Mouse (Mus musculus): ENCODE measurements around the gene Nprl3. TPM values are rescaled to one million over a fixed set of nuclear protein-coding genes. Genes with fewer than 3 reads are reported as not detected.

Gene Nprl3
- total RNA-seq, 2 experiments from 2014 or later, result 49.1 to 67.0 TPM

GRCm38 (mm10) chr11:32228292-32228845 lies 39.1 kb downstream of the Nprl3 start:
- DNase-seq (ENCODE audit: extremely low spot score in 1 of 2, low spot score in 1 of 2), result no peak

- DNase-seq (ENCODE audit: extremely low spot score in 1 of 2, low spot score in 1 of 2), result no peak
These were observed 40.0 kb downstream of the Nprl3 start for GRCm38 (mm10) chr11:32227555-32227954.

GRCm38 (mm10) chr11:32227041-32227440 lies 40.5 kb downstream of the Nprl3 start:
- no peak for DNase-seq (ENCODE audit: extremely low spot score in 1 of 2, low spot score in 1 of 2)

- peak; percentile 77 to 81 for DNase-seq (ENCODE audit: extremely low spot score in 1 of 2, low spot score in 1 of 2)
These were observed 41.2 kb downstream of the Nprl3 start, which contains the start of gene Mpg for GRCm38 (mm10) chr11:32226124-32226871. Mpg (plus strand) TSS chr11:32226505.

GRCm38 (mm10) chr11:32225222-32226104 lies 42.0 kb downstream of the Nprl3 start:
- no peak for DNase-seq (ENCODE audit: extremely low spot score in 1 of 2, low spot score in 1 of 2)

- DNase-seq (ENCODE audit: extremely low spot score in 1 of 2, low spot score in 1 of 2), result peak in 1 of 2 experiments; percentile 36
These were observed 42.9 kb downstream of the Nprl3 start for GRCm38 (mm10) chr11:32224468-32225139.

- no peak for DNase-seq (ENCODE audit: extremely low spot score in 1 of 2, low spot score in 1 of 2)
These were observed 44.1 kb downstream of the Nprl3 start for GRCm38 (mm10) chr11:32223297-32223967.

GRCm38 (mm10) chr11:32222570-32223194 lies 44.8 kb downstream of the Nprl3 start:
- no peak for DNase-seq (ENCODE audit: extremely low spot score in 1 of 2, low spot score in 1 of 2)

GRCm38 (mm10) chr11:32221951-32222409 lies 45.5 kb downstream of the Nprl3 start, which contains the start of gene Rhbdf1:
Rhbdf1 (minus strand) TSS chr11:32222300.
- DNase-seq (ENCODE audit: extremely low spot score in 1 of 2, low spot score in 1 of 2), result no peak

GRCm38 (mm10) chr11:32221225-32221950 lies 46.1 kb downstream of the Nprl3 start:
- no peak for DNase-seq (ENCODE audit: extremely low spot score in 1 of 2, low spot score in 1 of 2)

GRCm38 (mm10) chr11:32220607-32221224 lies 46.8 kb downstream of the Nprl3 start:
- DNase-seq (ENCODE audit: extremely low spot score in 1 of 2, low spot score in 1 of 2), result no peak

- peak in 1 of 2 experiments; percentile 37 for DNase-seq (ENCODE audit: extremely low spot score in 1 of 2, low spot score in 1 of 2)
These were observed 48.2 kb downstream of the Nprl3 start for GRCm38 (mm10) chr11:32219287-32219686.

- DNase-seq (ENCODE audit: extremely low spot score in 1 of 2, low spot score in 1 of 2), result no peak
These were observed 48.9 kb downstream of the Nprl3 start for GRCm38 (mm10) chr11:32218501-32219050.

GRCm38 (mm10) chr11:32216851-32217250 lies 50.7 kb downstream of the Nprl3 start:
- DNase-seq (ENCODE audit: extremely low spot score in 1 of 2, low spot score in 1 of 2), result peak in 1 of 2 experiments; percentile 85

- no peak for DNase-seq (ENCODE audit: extremely low spot score in 1 of 2, low spot score in 1 of 2)
These were observed 51.9 kb downstream of the Nprl3 start for GRCm38 (mm10) chr11:32215372-32216162.

GRCm38 (mm10) chr11:32210623-32211022 lies 56.9 kb downstream of the Nprl3 start:
- DNase-seq (ENCODE audit: extremely low spot score in 1 of 2, low spot score in 1 of 2), result no peak
